Mouse (Mus musculus) brain, embryonic 14.5 days (tissue): ENCODE measurements around the gene Slc35b1.

Experiments
- CTCF ChIP-seq: fragments of 200-500 bp; IDR thresholded peaks from 2 replicates; pipeline ENCODE4 v1.5.1; 2012; ENCODE audit warnings: inconsistent platforms, mild to moderate bottlenecking, moderate library complexity, borderline replicate concordance; ENCODE audit not compliant: insufficient read depth, insufficient read length; ENCODE audit errors: extremely low read depth
- POLR2A ChIP-seq: fragments of 200-500 bp; IDR thresholded peaks from 2 replicates; pipeline ENCODE4 v1.6.1; 2012; ENCODE audit warnings: mild to moderate bottlenecking, inconsistent platforms, borderline replicate concordance; ENCODE audit not compliant: poor library complexity, insufficient read depth, insufficient read length, severe bottlenecking; ENCODE audit errors: extremely low read depth

DNA sequence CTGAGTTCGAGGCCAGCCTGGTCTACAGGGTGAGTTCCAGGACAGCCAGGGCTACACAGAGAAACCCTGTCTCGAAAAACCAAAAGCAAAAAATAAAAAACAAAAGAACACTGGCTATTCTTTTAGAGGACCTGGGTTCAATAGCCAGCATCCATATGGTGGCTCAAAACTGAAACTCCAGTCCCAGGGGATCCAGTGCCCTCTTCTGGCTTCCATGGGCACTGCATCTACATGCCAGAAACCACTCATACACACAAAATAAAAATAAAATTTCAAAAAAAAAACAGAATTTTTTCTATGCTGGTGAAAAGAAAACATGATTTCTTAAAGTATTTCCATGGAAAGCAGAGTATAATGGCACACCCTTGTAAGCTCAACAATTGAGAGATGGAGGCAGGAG is 47.7 kb downstream of the Slc35b1 start:
- TF ChIP-seq POLR2A (no peak), CTCF (peak; percentile 50; the same call in 1 of the 2 replicates)
